Mouse (Mus musculus): Measurements from ENCODE around the gene Eefsec. TPM values are rescaled to one million over a fixed set of nuclear protein-coding genes. Genes with fewer than 3 reads are reported as not detected.

Eefsec gene
- polyA plus RNA-seq, 1 experiment: 20.3 TPM

- DNase-seq (ENCODE audit: low read depth): no peak
- TF ChIP-seq POLR2A (IDR thresholded peaks at IDR 0.05; ENCODE audit: borderline replicate concordance, extremely low read depth, insufficient read depth, insufficient read length, poor library complexity, severe bottlenecking) (no peak), CTCF (IDR thresholded peaks at IDR 0.05; ENCODE audit: borderline replicate concordance, extremely low read depth, insufficient read depth, insufficient read length) (no peak)
Measured at GRCm38 (mm10) chr6:88412604-88413003, 33.7 kb downstream of the Eefsec start.

DNA sequence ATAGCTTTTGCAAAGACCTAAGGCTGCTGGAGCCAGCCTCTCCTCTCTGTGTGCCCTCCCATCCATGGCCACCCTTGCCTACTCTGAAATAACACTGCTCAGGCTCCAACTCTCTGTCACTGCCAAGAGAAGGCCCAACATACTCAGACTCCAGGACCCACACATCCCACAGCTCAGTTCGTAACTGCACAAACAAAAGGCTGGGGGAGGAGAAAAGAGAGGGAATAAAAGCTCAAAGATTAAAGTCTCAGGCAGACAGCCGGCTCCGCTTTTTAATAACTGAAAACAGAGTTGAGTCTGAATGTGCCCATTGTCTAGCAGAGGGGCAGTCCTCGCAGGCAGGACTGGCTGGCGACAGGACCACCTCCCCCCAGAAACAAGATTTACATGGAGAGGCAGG is 36.8 kb downstream of the Eefsec start:
- DNase-seq (ENCODE audit: low read depth): peak; percentile 83
- TF ChIP-seq POLR2A (IDR thresholded peaks at IDR 0.05; ENCODE audit: borderline replicate concordance, extremely low read depth, insufficient read depth, insufficient read length, poor library complexity, severe bottlenecking): no peak
- TF ChIP-seq CTCF (IDR thresholded peaks at IDR 0.05; ENCODE audit: borderline replicate concordance, extremely low read depth, insufficient read depth, insufficient read length): no peak

DNA sequence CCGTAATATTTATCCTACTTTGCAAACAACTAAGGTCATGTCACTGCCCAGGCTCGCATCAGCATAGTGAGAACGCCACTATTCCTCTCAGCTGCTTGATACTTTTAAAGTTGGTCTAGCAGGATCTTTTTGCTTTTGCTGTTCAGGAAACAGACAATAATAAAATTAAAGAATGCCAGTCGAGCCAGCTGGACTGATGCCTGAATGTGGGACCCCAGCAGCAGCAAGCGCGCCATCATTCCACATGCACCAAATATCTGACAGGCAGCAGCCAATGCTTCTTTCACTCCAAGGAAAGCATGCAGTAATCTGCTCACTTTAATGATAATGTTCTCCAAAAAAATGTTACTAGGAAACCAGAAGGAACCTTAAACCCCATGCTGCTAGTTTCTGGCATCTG is 45.9 kb downstream of the Eefsec start:
- no peak for DNase-seq (ENCODE audit: low read depth)
- TF ChIP-seq POLR2A (IDR thresholded peaks at IDR 0.05; ENCODE audit: borderline replicate concordance, extremely low read depth, insufficient read depth, insufficient read length, poor library complexity, severe bottlenecking): no peak
- no peak for TF ChIP-seq CTCF (IDR thresholded peaks at IDR 0.05; ENCODE audit: borderline replicate concordance, extremely low read depth, insufficient read depth, insufficient read length)

DNA sequence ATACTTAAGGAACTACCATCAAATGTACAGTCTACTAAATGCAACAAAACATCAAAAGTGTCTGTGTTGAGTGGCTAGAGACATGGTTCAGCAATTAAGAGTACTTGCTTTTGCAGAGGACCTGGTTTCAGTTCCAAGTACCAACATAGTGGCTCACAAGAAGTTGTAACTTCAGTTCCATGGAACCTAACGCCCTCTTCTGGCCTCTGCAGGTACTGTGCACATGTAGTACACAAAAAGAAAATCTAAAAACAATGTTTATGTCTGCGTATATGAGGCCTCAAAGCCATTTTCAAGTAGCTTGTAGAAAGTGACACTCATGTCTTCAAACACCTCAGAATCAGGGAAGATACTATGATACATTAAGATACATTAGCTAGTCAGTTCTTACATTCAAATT is 48.4 kb downstream of the Eefsec start:
- DNase-seq (ENCODE audit: low read depth): no peak
- TF ChIP-seq CTCF (IDR thresholded peaks at IDR 0.05; ENCODE audit: borderline replicate concordance, extremely low read depth, insufficient read depth, insufficient read length) (peak; percentile 2; the same call in 1 of the 2 replicates), POLR2A (IDR thresholded peaks at IDR 0.05; ENCODE audit: borderline replicate concordance, extremely low read depth, insufficient read depth, insufficient read length, poor library complexity, severe bottlenecking) (no peak)

DNA sequence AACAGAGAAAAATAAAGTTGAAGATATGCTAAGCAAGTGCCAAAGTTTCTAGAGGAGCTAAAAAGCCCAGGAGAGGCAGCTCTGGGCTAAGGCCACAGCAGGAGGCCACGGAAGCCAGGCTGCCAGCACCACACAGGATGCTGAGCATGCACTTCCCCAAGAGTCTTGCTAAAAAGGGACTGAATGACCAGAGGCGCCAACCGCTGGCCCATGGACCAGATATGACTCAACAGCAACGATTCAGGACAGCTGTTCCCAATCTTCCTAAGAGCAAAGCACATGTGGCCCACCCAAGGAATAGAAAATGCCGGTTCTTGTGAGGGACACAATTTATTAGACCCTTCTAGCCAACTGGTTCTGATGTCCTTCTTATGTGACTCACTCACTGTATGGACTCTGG is 57.4 kb downstream of the Eefsec start:
- TF ChIP-seq CTCF (IDR thresholded peaks at IDR 0.05; ENCODE audit: borderline replicate concordance, extremely low read depth, insufficient read depth, insufficient read length) (no peak), POLR2A (IDR thresholded peaks at IDR 0.05; ENCODE audit: borderline replicate concordance, extremely low read depth, insufficient read depth, insufficient read length, poor library complexity, severe bottlenecking) (no peak)
- peak; percentile 26 for DNase-seq (ENCODE audit: low read depth)

DNA sequence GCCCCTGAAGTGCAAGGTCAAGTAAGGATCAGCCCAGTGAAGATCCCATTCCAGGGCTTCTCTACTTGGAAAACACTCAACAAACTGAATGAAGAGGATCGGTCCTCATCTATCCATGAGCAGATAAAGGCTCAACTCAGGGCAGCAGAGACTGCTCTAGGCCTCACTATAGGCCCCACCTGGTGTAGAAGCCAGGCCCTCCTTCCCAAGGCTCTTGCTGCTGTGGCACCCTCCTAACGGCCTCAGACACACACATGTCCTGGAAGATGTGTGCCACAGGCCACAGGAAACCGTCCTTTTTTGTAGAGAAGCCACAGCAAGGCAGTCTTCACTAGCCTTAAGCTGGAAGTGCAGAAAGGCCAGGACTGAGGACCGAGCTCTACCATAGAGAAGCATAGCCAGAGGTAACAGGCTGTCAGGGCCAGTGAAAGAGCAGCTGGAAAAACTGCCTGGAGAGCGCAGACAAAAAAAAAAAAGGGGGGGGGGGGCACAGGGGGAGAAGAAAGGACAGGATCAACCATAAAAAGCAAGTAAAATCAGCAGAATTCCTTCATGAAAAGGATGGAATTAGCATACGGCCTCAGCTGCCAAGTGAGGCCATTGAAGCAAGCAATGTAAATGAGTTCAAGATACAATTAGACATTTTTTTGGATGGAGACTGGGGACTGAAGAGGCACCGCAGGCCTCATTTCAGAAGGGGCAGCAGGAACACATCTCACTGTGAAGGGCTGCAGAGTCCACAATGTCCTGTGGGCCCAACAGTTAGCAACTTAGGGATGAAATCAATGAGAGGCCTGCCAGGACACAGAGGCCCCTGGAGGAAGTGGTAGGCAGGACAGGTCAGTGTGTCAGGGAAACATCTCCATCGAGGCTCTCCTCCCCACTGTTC is 58.3 kb downstream of the Eefsec start:
- peak; percentile 94 for DNase-seq (ENCODE audit: low read depth)
- TF ChIP-seq CTCF (IDR thresholded peaks at IDR 0.05; ENCODE audit: borderline replicate concordance, extremely low read depth, insufficient read depth, insufficient read length) (0 out of 2 replicates have a peak, but pooled peaks have one; percentile 3), POLR2A (IDR thresholded peaks at IDR 0.05; ENCODE audit: borderline replicate concordance, extremely low read depth, insufficient read depth, insufficient read length, poor library complexity, severe bottlenecking) (no peak)

- DNase-seq (ENCODE audit: low read depth): no peak
Measured at GRCm38 (mm10) chr6:88384420-88385053, 61.8 kb downstream of the Eefsec start.

DNA sequence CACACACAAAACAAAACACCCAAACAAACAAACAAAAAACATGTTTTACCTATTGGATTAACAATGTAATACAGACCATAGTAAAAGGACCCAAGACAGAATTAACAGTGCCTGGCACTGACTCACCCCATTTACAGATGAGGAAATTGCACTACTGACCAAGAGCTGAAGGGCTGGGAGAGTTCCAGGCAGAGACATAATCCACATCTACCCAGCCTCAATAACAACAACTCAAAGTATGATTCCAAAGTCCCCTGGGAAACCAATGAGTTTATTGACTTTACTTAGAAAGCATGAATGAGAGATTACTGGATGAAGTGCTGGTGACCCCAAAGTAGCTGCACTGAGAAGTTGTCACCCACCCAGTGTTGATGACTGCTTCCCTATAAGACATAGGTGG is 62.6 kb downstream of the Eefsec start:
- TF ChIP-seq CTCF (IDR thresholded peaks at IDR 0.05; ENCODE audit: borderline replicate concordance, extremely low read depth, insufficient read depth, insufficient read length): no peak
- DNase-seq (ENCODE audit: low read depth): no peak

More at GRCm38 (mm10) chr6:88384420-88385053, 61.8 kb downstream of the Eefsec start:
- TF ChIP-seq CTCF (IDR thresholded peaks at IDR 0.05; ENCODE audit: borderline replicate concordance, extremely low read depth, insufficient read depth, insufficient read length) (no peak), POLR2A (IDR thresholded peaks at IDR 0.05; ENCODE audit: borderline replicate concordance, extremely low read depth, insufficient read depth, insufficient read length, poor library complexity, severe bottlenecking) (no peak)

DNA sequence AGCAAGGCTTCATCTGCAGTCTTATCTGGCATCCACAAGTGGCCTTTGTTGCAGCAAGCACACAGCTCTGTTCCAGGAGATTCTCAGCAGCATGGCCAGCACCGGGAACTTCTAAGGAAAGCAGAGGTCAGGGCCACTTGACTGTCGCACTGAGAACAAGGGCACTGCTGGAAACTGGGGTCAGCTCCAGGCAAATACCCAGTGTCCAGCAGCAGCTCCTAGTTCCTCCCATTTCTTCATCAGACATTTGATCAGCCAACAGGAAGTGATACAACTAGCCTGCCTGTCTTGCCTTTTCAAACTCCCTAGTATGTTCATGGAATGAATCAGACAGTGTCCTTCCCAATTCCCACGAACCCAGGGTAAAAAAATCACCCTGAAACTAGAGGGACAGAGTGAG is 66.6 kb downstream of the Eefsec start:
- TF ChIP-seq POLR2A (IDR thresholded peaks at IDR 0.05; ENCODE audit: borderline replicate concordance, extremely low read depth, insufficient read depth, insufficient read length, poor library complexity, severe bottlenecking) (no peak), CTCF (IDR thresholded peaks at IDR 0.05; ENCODE audit: borderline replicate concordance, extremely low read depth, insufficient read depth, insufficient read length) (no peak)
- no peak for DNase-seq (ENCODE audit: low read depth)

DNA sequence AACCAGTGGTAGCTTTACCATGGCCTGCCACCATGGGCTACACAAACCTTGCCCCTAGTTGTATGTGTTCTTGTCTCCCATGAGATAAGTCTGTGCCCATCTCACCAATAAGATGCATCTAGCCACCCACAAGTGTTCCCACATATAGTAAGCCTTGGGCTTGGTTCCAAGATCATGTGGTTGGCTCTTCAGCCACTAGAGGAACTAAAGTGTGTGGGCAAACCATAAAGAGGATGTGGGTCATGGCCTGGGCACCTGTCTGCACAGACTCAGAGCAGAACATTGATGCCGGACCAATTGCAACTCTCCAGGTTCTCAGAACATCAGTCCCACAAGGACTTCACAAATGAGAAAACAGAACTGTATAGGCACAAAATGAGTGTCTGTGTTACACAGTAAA is 67.5 kb downstream of the Eefsec start:
- no peak for TF ChIP-seq POLR2A (IDR thresholded peaks at IDR 0.05; ENCODE audit: borderline replicate concordance, extremely low read depth, insufficient read depth, insufficient read length, poor library complexity, severe bottlenecking)
- no peak for TF ChIP-seq CTCF (IDR thresholded peaks at IDR 0.05; ENCODE audit: borderline replicate concordance, extremely low read depth, insufficient read depth, insufficient read length)

GRCm38 (mm10) chr6:88374247-88374646 is 72.1 kb downstream of the Eefsec start:
- no peak for DNase-seq (ENCODE audit: low read depth)
- TF ChIP-seq POLR2A (IDR thresholded peaks at IDR 0.05; ENCODE audit: borderline replicate concordance, extremely low read depth, insufficient read depth, insufficient read length, poor library complexity, severe bottlenecking): no peak
- TF ChIP-seq CTCF (IDR thresholded peaks at IDR 0.05; ENCODE audit: borderline replicate concordance, extremely low read depth, insufficient read depth, insufficient read length): no peak

More for the DNA sequence above, 67.5 kb downstream of the Eefsec start:
- DNase-seq (ENCODE audit: low read depth): no peak
